Mouse (Mus musculus): Measurements from ENCODE around the gene Slc24a4.

The Slc24a4 gene

DNA sequence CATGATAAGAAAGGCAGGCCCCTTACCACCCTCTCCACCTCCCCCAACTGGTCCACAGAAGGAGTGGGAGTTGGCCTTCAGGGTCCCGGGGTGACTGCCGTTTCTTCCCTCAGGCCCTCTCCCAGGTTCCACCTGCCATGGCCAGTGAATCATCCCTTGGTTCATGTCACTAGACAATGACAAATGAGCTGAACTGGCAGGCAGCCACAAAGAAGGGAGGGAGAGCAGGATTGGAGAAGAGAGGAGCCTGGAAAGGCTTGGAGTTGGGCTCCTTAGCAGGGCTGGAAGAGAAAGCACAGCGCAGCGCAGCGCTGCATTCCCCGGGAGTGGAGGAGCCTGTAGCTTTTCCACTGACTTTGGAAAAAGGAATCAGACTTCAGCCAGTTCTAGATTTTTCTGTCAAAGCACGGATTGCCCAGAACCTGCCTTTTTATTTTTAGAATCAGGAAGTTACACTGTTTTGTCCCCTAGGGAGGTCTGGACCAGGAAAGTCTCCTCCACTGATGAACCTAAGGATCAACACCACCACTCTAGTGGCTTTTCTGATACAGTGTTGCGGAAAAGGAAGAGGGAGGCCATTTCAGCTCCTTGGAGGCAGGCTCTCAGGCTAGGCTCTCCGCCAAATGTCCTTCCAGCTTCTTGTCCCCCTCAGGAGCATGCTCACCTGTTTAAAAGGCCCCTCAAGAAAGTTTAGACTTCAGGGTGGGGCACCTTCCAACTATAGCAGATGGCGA is 158.3 kb downstream of the Slc24a4 start:
- peak; percentile 70 for DNase-seq

DNA sequence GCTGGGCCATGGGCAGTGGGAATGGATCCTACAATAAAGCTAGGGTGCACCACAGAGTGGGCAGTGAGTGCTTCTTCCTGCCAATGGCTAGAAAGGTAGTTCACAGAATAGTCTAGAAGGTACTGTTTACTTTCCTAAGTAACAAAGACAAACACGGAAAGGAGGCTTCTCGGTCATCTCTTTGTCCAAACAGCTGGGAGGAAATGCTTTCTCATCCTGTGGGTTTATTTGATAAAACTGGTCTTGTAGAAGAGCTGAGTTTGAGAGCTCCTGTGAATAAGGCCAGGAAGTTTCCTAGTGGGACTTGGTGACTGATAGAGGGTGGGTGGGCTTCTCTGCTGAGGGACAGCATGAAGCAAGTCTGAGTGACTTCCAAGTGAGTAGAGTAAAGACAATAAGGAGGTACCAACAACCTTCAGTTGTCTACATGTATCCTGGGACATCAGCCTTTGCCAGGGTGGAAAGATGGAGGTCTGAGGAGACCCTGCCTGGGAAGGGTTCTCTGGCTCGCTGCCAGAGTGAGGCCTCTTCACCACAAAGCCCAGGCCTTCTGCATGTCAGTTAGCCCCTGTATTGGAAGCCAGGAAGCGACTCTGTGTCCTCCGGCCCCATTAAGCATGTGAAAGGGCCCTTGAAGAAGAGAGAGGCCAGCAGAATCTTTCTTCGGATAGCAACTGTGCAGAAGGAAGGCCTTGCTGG is 159.5 kb downstream of the Slc24a4 start:
- no peak for DNase-seq

- DNase-seq, result no peak
These were observed 160.3 kb downstream of the Slc24a4 start for GRCm38 (mm10) chr12:102288846-102289245.

DNA sequence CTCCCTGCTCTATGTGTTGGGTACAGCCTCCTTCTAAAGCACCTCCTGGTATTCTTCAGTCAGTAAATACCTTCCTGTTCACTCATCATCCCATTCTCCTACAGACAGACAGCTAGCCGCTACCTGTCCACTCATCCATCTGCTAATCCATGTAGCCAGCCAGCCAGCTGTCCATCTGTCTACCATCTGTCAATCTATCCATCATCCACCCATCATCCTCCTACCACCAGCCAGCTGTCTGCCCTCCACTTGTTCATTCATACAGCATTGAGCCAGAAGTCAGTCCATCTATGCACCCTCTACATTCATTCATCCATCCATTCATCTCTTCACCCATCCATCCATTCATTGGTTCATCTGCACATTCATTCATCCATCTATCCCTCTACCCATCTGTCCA is 161.0 kb downstream of the Slc24a4 start:
- DNase-seq, result no peak

GRCm38 (mm10) chr12:102290662-102291061 is 162.1 kb downstream of the Slc24a4 start:
- DNase-seq, result no peak

DNA sequence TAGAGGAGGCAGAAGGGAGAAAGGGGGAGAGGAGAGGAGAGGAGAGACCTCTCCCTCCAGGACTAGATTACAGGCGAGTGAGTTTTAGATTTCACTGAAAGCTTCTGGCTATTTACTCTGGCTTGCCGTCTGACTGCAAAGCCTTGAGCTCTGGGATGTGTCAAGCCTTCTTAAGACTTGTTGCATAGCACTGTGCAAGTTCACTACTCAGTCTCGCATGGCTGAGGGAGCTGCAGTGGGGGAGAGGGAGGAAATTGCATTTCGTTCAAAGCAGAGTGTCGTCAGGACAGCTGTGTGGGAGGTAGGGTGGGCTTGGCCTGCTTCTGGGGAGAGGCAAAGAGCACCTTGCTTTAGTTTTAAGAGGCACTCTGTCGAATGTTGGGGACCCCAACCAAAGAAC is 163.2 kb downstream of the Slc24a4 start:
- DNase-seq, result no peak

GRCm38 (mm10) chr12:102292501-102293215 is 164.1 kb downstream of the Slc24a4 start:
- DNase-seq, result no peak

GRCm38 (mm10) chr12:102294634-102295033 is 166.1 kb downstream of the Slc24a4 start:
- no peak for DNase-seq

GRCm38 (mm10) chr12:102295230-102295629 is 166.7 kb downstream of the Slc24a4 start:
- peak in 1 of 2 experiments; percentile 58 for DNase-seq

DNA sequence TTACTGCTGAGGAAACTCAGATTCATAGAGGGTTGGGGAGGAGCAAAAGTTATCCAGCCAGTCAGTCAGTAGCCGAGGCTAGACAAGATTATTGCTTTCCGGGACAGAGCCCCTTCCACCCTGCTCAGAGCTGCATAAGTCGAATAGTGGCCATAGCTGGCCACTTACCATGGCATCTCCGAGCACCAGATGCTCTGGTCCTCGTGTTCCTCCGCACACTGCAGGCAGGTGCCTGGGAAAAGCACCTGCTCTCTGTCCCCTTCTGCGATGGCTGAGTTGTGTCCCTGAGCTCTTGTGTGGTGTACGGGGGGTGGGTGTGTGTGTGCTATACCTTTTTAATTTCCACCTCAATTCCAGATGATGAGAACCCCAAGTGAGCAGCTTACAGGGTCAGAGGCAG is 167.1 kb downstream of the Slc24a4 start:
- DNase-seq, result no peak

DNA sequence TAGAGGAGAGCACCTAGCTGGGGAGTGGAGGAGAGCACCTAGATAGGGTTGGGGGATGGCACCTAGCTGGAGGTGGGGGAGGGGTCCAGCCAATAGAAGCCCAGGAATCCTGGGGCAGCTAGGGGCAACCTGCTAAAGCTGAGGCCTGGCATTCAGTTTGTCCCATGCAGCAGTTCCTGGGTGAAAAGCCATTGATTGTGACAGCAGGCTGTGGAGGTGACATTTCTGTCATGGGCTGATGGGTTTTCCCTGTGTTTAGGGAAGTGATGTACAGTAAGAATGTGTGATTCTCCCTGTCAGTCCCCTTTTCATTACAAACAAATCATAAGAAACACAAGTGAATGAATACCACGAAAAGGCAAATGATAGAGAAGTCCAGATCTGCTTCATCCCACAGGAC is 167.8 kb downstream of the Slc24a4 start:
- DNase-seq, result no peak

DNA sequence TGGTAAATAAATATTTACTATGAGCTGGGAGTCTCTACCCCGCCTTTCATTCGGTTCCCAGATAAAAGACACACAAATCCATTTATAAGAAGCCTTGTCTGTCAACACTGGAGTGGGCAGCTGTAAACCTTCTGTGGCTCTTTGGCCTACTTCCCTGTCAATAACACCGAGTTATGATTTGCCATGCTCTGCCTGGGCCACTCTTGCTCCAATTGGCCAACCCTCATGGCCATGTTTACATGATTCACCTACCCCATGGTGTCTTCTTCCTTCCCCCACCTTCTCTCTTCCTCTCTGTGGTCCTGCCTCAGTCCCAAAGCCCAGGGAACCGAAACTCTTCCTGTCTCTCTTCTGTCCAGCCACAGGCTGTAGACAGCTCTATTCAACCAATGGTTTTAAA is 168.4 kb downstream of the Slc24a4 start:
- DNase-seq, result peak; percentile 50 to 58

DNA sequence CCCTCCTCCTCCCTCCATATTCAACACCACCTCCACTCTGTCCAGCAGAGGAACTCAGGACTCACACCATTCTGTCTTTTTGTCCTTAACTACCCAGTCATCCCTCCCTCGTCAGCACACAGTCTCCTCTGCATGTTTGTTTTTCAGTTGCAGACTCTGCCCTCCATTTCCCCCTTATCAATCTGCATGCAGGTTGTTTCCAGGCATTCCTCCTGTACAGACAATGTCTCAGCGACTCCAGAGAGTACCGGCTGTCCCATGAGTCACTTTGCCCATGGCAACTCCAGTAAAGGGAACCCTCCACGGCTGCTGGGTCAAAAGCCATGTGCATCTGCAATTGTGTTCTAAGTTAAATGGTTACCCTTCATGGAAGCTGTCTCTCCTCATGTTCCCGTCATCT is 170.7 kb downstream of the Slc24a4 start:
- no peak for DNase-seq

DNA sequence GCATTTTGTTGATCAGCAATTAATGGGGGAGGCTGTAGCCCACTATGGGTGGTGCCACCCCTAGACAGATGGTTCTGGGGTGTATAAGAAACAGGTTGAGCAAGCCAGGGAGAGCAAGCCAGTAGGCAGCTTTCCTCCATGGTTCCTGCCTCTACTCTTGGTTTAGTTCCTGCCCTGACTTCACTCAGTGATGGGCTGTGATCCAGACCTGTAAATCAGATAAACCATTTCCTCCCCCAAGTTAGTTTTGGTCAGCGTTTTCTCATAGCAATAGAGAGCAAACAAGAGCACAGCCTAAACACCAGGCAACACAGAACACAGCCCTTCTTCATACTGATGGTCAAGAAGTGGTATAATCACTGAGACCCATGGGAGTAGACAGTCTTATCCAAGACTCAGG is 173.1 kb downstream of the Slc24a4 start:
- DNase-seq, result no peak

DNA sequence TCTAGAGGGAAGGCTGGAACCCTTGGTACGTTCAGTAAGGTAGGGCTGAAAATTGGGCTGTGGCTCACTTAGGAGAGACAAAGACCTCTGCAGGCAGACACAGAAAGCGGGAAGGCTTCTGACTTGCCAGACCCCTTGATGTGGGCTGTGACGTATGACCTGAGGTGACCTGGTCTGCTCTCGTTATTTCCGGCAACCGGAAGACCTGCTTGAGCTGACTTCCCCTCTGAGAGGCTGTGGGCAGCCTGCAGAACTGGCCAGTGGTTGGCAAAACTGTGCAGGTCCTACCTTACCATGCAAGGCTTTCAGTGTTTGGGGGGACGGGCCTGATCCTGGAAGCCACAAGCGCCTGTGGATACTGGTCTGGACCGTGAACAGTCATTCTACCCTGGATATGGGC is 173.8 kb downstream of the Slc24a4 start:
- DNase-seq, result peak; percentile 60 to 66

- DNase-seq, result peak; percentile 58 to 60
These were observed 174.4 kb downstream of the Slc24a4 start for GRCm38 (mm10) chr12:102302831-102303351.

DNA sequence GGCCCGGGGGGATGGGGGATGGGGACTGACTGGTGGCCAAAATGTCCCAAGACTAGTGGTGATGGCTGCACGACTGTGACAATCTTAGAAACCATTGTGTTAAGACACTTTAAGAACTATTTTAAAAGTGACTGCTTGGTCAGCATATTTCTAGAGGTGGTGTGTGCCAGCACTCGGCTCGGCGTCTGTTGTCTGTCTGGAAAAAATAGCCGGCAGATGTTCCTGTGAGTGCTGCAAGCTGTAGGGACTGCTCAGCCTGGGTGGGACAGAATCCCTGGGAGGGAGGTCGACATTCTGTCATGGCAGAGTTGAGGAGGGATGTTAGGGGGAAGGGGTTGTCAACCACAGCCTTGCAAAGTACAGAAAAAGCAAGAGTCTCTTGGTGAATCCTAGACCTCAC is 175.3 kb downstream of the Slc24a4 start:
- no peak for DNase-seq

GRCm38 (mm10) chr12:102305069-102305836 is 176.7 kb downstream of the Slc24a4 start:
- DNase-seq, result no peak

DNA sequence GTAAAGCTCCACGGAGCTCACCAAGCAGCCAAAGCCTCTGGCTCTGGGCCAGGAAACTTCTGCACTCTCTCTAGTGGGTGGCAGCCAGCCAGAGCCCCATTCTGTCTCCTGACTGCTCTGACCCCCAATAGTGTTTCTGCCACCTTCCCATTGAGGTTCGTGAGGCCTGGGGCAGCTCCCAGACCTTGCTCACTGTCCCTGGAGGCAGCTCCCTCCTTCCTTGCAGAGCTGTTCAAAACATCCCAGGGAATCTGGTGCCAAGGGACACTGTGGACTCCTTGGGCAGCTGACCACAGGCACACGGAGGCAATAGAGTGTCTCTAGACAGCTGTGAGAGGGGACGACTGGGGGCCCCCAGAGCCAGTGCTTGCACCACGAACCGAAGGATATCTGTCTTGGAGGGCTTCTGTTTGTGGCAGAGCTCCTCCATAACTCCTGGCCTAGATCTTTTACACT is 179.5 kb downstream of the Slc24a4 start:
- peak; percentile 53 to 67 for DNase-seq

DNA sequence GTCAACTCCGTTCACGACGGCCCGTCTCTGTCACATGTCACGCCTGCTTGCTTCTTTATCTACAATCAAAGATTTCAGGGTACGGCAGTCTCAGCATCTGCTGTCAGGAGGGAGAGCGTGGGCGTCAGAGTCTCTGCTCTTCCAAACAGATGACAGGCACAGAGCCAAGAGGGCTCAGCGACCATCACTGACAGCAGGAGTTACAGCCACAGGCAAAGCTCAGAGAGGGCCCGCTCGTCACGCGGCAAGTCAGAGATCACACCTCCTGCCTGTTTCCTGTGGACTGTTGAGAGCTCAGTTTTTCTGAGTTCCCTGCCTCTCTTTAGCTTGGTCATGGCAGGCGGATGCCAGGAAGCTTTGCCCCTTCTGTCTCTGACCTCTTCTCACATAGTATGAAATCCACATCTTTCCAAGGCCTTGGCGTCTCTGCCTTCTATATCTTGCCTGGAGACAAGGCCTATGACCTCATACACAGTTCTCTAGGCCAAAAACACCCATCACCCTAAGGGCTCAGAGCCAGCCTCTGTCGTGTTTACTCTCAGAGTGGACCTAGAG is 180.0 kb downstream of the Slc24a4 start:
- DNase-seq, result peak; percentile 72 to 83

- no peak for DNase-seq
These were observed 180.7 kb downstream of the Slc24a4 start for GRCm38 (mm10) chr12:102309099-102309799.

DNA sequence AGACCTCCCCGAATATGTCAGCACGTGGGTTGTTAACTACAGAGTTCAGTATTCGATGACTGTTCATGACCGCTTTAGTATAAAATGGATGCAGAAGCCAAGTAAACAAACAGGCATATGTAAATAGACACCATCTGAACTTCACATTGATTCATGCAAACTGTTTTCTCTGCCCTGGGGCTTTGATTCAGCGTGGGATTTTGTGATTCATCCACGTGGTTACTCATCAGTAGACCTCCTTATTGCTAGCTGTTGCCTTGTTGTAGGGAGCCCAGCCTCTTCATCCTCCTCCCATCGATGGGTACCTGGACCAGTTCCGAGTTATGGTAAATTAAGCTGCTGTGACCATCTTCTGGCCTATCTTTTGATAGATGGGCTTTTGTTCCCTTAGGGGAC is 181.3 kb downstream of the Slc24a4 start:
- DNase-seq, result no peak

All from lung, adult 18-20 months (tissue).